Comparison of ENCODE assay signal across 24 mouse cellular contexts in genomic region chr5:117396596-117397014, GRCm38 (mm10). TPM values are rescaled to one million over a fixed set of nuclear protein-coding genes. Genes with fewer than 3 reads are reported as not detected.
DNase-seq lines count a peak whose midpoint lies in the region; ATAC-seq lines count a peak whose summit lies in the region.
"Had no signal": no experiment of that assay in that cellular context is flagged by ENCODE, and none has a peak within 500 bp of the region (broad histone marks: within the 10 kb centered on the region; RNA-seq: fewer than 3 reads in every experiment).

No protein-coding gene starts in this region.

- no peaks in the 10 kb centered on the region for H3K36me3 ChIP-seq in kidney, embryonic 14.5 days (ENCODE audit: control insufficient read depth, insufficient read depth, low read length)
- H3K36me3 ChIP-seq: embryonic facial prominence, embryonic 10.5 days; heart, embryonic 13.5 days; hindbrain, embryonic 13.5 days; lung, embryonic 15.5 days; midbrain, embryonic 10.5 days had no signal

- peaks cover 3% of the 10 kb centered on the region; the same call in 1 of the 2 replicates for H3K9me3 ChIP-seq in kidney, embryonic 14.5 days (ENCODE audit: control insufficient read depth, low read length)
- H3K9me3 ChIP-seq: hindbrain, embryonic 13.5 days; lung, embryonic 15.5 days had no signal

- ATAC-seq in kidney, embryonic 14.5 days (ENCODE audit: low FRiP score, low TSS enrichment): no peak
- ATAC-seq in common myeloid progenitor, adult 5-6 weeks (replicated peaks; ENCODE audit: low read depth, poor library complexity, severe bottlenecking): peak; percentile 77
- ATAC-seq: forebrain, postnatal 0 days; Patski had no signal

- WGBS in kidney, embryonic 14.5 days: 72% methylated on average over 6 of the region's 6 CpGs

- H3K27me3 ChIP-seq in kidney, embryonic 14.5 days (ENCODE audit: control insufficient read depth, insufficient read depth, low read length): no peaks in the 10 kb centered on the region
- H3K27me3 ChIP-seq: heart, embryonic 13.5 days; hindbrain, embryonic 13.5 days; lung, embryonic 15.5 days had no signal

- no peak overlapping the region for H3K4me2 ChIP-seq in kidney, embryonic 14.5 days (replicated peaks; ENCODE audit: low read depth, low read length)
- H3K4me2 ChIP-seq: heart, embryonic 13.5 days; hindbrain, embryonic 13.5 days; lung, embryonic 15.5 days had no signal

- DNase-seq in kidney, postnatal 25 days: peak; percentile 34 to 47
- peak; percentile 97 for DNase-seq in ES-CJ7 (ENCODE audit: low read depth, low spot score)
- peak; percentile 68 for DNase-seq in yolk sac, embryonic 10.5 days (ENCODE audit: low spot score)
- DNase-seq in embryo, embryonic 9.5 days (ENCODE audit: extremely low spot score): no peak
- no peak for DNase-seq in ovary, postnatal 36 days (ENCODE audit: low spot score)
- DNase-seq: adrenal gland, postnatal 25 days; cerebellum, adult 9-10 months; forebrain, postnatal 0 days; gastrocnemius, postnatal 25 days; heart, adult 2 months; heart, postnatal 14 days; lung, postnatal 36 days; right cerebral cortex, adult 18-20 months; thymus, adult 2 months had no signal

- no peak overlapping the region for H3K4me3 ChIP-seq in kidney, embryonic 14.5 days (ENCODE audit: low read length)
- H3K4me3 ChIP-seq: embryonic facial prominence, embryonic 10.5 days; heart, adult 2 months; heart, embryonic 13.5 days; hindbrain, embryonic 13.5 days; left cerebral cortex, adult 2 months; lung, embryonic 15.5 days; midbrain, embryonic 10.5 days had no signal

- H3K27ac ChIP-seq in kidney, embryonic 14.5 days (ENCODE audit: low read depth, low read length): no peak overlapping the region
- H3K27ac ChIP-seq: embryonic facial prominence, embryonic 10.5 days; heart, adult 2 months; heart, embryonic 13.5 days; hindbrain, embryonic 13.5 days; left cerebral cortex, adult 2 months; liver, embryonic 14.5 days; lung, embryonic 15.5 days; midbrain, embryonic 10.5 days had no signal

- H3K4me1 ChIP-seq in kidney, embryonic 14.5 days (ENCODE audit: control insufficient read depth, insufficient read depth, low read length): no peaks in the 10 kb centered on the region
- H3K4me1 ChIP-seq: heart, embryonic 13.5 days; lung, embryonic 15.5 days had no signal

- H3K9ac ChIP-seq in kidney, embryonic 14.5 days (ENCODE audit: low read depth, low read length): no peak overlapping the region
- H3K9ac ChIP-seq: forebrain, postnatal 0 days; heart, embryonic 13.5 days; hindbrain, embryonic 13.5 days; liver, embryonic 14.5 days; lung, embryonic 15.5 days had no signal

RNA-seq across cellular contexts. Expression of gene Rfc5, which starts 7.8 kb away (rescaled TPM):
- polyA plus RNA-seq in kidney, embryonic 14.5 days (2014; fragmentation: Nextera tagmentation; extraction: Ambion mirVana): 97.1 and 111 TPM in 2 replicates
- total RNA-seq in common myeloid progenitor, adult 5-6 weeks (2017): 64.0 and 68.8 TPM in 2 replicates

RNA-seq across cellular contexts. Expression of gene Ksr2, which starts 17.2 kb away (rescaled TPM):
- 0.58 and 0.79 TPM in 2 replicates for polyA plus RNA-seq in kidney, embryonic 14.5 days (2014; fragmentation: Nextera tagmentation; extraction: Ambion mirVana)
- under 0.01 and 0.19 TPM in 2 replicates for total RNA-seq in common myeloid progenitor, adult 5-6 weeks (2017)
- polyA plus RNA-seq: Patski had no signal

RNA-seq across cellular contexts. Expression of gene Wsb2, which starts 39.5 kb away (rescaled TPM):
- polyA plus RNA-seq in kidney, embryonic 14.5 days (2014; fragmentation: Nextera tagmentation; extraction: Ambion mirVana): 36.4 and 72.2 TPM in 2 replicates
- total RNA-seq in common myeloid progenitor, adult 5-6 weeks (2017): 19.4 and 26.6 TPM in 2 replicates

Comparison
In these comparisons a context has a peak if more than half of its experiments do, and no peak if none do; other contexts are left out.
1. DNase-seq: peak in kidney, postnatal 25 days (2 of 2), ES-CJ7 (single experiment) and yolk sac, embryonic 10.5 days (single experiment); none in embryo, embryonic 9.5 days (single experiment) and ovary, postnatal 36 days (single experiment).